Mouse (Mus musculus): ENCODE measurements around the gene Ell2. TPM values are rescaled to one million over a fixed set of nuclear protein-coding genes. Genes with fewer than 3 reads are reported as not detected.

Gene Ell2
- total RNA-seq, 4 experiments from 2014 or later, result 41.9 to 54.0 (median 49.3) TPM

DNA sequence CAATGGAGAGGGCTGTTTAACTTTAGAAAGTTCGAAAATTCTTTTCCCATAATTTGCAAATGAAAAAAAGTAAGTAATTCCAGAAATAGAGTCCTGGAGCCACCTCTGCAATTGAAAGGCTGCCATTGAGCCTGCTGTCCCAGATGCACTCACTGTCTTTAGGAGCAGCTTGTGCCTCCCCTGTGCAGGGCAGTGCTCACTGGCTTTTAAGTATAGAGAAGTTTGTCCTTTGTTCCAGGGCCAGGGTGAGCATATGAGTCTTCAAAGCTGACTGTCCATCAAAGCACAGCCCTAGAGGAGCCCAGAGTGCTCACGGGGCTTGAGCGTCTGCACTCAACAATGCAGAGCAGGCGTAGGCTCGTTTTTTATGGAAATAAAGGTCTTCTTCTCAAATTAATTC, 59.7 kb downstream of the Ell2 start:
- DNase-seq (ENCODE audit: low spot score in 2 of 2), result peak in 1 of 2 experiments; percentile 50

DNA sequence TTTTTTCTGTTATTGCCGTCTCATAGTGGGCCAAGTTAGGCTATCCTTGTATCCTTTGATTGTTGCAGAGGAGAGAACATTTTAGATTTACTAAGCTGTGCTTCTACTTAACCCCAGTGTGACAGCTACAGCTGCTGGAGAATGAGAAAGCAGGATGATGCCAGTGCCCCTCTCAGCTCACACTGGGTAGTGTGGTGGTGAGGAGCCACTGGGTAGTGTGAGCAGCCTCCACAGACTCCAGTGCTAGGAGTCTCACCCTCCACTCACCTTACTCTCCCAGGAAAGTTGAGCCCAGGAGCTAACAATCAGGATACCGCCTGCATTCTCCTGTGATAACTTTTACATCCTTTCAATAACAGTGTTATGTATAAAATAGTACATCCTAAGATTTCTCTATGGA, 60.4 kb downstream of the Ell2 start:
- no peak for DNase-seq (ENCODE audit: low spot score in 2 of 2)

DNA sequence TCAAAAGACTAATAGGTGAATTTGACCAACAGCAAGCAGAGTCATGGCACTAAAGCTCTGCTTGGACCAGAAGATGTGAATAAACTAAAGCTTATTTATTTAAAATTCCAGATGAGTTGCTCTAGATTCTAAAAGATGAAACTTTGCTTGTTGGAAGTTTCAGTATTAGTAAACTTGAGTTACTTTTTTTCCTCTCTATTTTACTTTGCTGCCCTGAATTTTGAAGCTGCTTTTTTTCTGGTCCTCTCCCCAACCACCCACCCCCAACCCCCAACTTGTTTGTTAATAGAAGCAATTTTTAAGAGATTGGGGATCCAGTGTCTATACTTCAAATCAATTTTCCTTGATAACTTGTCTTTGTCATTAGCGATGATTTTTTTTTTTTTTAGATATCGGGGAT, 64.2 kb downstream of the Ell2 start:
- DNase-seq (ENCODE audit: low spot score in 2 of 2), result no peak

DNA sequence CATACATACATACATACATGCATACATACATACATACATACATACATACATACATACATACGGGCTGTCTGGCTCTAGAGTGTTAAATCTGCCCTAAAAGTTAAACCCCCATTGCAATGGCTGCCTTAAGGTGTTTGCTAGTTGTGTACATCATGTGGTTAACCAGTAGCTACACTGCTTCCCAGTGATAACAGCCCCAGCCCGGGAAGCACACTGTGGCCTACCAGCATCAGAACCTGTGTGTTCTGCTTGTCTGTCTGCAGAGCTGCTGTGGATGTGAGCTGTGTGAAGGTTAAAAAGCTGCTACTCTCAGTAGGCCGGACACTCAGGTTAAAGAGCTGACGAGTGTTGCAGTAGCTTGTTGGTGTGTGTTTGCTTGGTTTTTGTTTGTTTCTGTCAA, 64.8 kb downstream of the Ell2 start:
- DNase-seq (ENCODE audit: low spot score in 2 of 2), result no peak

DNA sequence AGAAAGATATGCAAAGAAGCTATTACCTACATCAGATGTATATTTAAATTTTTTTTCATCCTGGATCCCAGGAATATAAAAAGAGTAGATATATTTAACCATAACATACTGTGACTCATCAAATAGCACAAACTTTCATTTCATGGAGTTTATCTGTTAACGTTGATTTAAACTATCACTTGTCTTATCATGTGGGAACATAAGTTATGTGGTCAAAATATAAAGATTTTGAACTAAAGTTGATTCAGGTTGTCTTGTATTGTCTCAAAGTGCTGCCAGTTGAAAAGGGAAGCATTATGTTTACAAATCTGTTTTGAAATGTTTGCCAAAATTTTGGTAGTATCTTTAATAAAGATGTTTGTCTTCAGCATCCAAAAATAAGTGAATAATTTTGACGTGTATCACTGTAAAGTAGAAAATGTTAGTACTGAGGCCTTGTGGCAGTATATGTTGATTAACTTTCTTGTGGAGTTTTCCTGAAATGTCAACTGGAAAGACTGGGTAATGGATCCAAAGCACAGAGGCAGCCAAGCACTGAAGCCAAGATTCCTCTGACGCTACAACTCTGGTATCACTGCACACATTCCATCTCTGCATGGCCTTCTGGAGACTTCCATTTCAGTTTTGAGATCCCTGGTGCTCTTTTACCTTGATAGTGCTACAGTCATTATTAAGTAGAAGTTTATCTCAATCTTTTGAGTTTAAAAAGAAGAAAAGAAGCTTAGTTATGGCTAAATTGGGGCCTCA, 65.6 kb downstream of the Ell2 start:
- no peak for DNase-seq (ENCODE audit: low spot score in 2 of 2)

DNA sequence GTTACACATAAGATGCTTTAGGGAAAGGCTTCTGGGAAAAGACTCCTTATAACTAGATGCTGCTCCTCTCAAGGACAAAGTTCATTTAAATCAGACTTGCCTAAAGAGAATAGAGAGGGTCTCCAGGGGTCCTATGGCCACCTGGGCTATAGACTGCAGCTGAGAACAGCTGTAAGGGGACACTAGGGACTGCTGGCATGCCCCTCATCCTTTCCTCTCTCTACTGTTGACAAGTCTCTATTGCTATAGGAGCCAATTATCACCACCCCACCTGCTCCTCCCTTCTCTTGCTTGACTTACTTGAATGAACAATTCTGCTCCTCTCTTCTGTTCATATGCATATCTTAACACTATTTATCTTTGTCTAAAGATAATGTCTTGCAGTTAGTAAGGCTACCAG, 69.4 kb downstream of the Ell2 start:
- DNase-seq (ENCODE audit: low spot score in 2 of 2), result no peak

DNA sequence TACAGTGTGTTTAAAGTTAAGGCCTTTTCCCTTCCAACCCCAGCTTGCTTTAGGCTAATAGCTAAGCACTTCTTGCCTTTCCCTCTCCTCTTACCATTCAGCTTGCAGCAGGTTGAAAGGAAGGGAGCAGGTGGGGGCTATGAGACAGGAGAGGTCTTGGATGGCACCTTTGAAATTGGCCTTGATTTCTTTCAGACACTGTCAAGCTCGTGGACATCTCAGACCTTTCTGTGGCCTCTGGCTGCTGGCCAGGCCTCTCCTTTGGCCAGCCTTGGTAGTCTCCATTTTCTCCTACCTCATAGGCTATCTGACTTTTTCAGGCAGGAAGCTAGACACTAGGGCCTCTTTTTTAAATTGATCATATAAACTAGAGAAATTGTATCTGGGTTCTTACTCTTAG, 70.1 kb downstream of the Ell2 start:
- DNase-seq (ENCODE audit: low spot score in 2 of 2), result no peak

DNA sequence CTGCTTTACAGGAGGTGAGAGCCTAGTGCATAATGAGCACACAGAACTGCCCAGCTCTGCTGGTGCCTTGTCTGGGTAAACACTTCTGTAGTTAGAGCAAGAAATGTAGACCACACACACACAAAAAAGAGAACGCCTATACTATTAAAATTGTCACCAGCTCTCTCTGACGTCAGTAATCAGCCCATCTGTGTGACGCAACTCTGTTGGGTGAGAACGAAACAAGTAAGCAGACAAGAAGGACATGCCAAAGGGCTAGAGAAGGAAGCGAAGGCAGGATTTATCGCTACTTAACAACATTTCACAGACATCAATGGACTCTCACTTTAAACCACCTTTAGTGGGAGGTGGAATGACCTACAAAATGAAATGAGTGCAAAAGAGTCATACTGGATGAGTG, 71.6 kb downstream of the Ell2 start:
- no peak for DNase-seq (ENCODE audit: low spot score in 2 of 2)

DNA sequence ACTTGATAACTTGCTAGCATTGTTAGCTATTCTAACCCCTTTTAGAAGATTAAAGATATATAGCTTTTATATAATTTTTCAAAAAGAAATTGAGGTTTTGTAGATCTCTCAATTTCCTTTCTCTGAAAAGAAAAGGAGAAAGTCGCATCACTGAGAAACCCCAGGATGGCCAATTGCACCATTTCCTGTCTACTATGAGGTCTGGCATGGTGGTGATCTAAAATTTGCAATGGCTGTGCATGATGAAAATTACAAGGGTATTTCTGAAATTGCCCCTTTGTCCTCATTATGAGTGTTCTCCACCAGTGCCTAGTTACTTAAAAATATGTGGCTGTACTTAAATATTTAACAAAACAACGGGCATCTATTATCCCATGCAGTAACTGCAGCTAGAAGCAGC, 72.6 kb downstream of the Ell2 start:
- no peak for DNase-seq (ENCODE audit: low spot score in 2 of 2)

DNA sequence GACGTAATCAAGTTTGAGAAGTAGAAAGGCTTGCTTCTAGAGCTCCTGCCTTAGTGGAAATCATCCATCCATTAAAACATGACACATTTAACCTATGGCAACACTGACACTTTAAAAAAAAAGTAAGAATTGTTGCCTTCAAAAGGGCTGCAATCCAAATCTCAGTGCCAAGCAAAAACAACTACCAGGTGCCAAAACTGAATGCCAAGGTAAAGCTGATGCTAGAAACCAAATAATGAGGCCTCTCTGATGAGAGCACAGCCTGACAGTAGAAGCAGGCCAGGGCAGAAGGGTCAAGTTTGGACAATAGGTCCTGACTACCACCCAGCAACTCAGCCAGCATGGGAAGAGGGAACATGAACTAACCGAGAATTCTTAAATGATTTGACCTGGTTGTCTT, 73.5 kb downstream of the Ell2 start:
- DNase-seq (ENCODE audit: low spot score in 2 of 2), result no peak

DNA sequence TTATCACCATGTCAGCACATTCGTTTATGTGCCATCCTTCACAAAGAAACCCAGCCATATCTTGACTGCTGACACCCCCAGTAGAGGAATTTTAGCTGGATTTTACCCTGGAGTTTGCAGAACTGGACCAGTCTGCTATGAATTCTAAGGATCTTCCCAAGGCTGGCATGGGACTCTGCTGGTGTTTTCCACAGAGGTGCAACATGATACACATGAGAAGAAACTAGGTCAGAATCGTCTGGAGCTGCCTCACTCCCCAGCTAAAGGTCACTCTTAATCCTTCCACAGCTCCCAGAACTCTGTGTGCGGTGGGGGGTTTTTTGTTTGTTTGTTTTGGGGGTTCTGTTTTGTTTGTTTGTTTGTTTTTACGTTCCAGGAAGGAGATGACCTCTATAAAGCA, 79.2 kb downstream of the Ell2 start:
- no peak for DNase-seq (ENCODE audit: low spot score in 2 of 2)

DNA sequence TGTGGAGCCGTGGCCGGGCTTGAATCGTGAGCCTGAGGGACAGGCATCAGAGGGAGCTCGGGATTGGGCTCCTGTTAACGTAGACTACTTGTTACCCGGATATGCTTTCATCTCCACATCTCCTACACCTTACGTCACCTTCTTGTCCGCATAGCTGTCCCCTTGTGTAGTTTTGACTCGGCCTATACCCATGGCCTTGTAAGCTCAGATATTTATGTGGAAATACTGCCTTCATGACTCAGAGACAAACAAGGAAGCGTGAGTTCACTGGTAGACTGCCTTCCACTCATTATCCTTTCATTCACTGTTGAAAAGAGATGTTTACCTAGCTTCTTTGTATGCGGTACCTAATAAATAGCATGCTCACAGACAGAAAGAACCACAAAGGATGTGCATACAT, 79.7 kb downstream of the Ell2 start:
- DNase-seq (ENCODE audit: low spot score in 2 of 2), result no peak

DNA sequence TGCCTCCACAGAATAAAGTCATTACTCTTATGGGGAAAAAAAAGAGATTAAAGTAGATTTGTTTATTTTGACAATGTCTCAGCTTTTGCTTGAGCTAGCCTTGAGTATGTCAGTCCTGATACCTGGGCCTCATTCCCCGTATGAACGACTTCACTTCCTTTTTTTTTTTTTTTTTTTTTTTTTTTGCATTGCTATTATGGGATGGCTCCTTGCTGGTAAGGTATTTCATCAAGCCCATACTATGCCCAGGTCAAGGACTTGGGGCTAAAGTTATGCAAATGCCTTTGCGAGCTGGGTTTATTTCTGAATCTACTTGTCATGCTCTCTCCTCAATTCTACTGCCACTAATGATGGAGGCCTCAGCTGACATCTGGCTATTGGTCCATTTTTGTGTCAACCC, 80.8 kb downstream of the Ell2 start:
- no peak for DNase-seq (ENCODE audit: low spot score in 2 of 2)

DNA sequence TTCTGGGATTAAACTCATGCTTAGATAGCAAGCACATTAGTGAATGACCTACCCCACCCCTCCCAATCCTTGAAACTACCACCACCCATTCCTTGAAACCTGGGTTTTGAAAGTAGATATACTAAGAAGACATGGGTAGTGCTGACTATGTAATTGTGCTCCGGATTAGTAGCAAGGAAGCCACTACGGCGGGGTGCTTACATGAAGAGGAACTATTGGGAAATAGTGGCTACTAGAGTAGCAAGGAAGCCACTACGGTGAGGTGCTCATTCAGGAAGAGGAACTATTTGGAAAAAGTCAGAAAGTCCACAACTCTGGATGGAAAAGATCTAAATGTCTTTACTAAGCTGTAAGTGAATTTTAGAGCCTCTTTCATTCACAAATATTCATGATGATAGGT, 81.6 kb downstream of the Ell2 start:
- DNase-seq (ENCODE audit: low spot score in 2 of 2), result no peak

DNA sequence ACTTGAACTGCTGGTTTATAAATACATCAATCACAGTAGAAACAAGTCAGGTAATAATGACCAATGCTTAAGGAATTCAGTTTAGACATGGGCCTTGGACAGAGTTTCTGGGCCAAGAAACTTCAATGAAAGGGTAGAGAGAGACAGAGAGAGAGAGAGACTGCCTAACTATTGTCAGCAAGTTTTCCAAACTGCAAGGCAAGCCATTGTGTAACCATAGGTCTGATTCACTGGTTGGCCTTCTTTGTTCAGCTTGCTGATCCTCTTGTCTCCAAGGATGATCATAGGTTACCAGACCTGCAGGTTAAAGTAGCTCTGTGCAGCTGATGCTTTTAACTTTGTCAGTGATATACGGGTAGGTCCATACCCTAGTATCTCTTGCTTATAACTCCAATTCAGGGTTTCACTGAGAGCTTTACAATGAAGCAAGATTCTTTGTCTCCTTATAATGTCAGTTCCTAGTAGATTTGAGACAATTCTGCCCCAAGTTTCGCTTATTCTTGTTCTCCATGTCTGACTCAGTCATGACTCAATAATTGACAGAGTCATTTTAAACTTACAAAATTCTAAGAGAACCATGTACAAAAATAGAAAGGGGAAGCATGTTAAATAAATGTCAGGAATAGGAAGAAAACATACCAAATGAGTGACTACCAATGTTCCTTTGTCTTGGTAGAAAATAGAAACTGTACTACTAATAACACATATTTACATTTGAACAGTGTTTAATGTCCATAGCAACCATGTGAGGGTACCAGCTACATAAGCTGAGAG, 82.7 kb downstream of the Ell2 start:
- DNase-seq (ENCODE audit: low spot score in 2 of 2), result no peak

DNA sequence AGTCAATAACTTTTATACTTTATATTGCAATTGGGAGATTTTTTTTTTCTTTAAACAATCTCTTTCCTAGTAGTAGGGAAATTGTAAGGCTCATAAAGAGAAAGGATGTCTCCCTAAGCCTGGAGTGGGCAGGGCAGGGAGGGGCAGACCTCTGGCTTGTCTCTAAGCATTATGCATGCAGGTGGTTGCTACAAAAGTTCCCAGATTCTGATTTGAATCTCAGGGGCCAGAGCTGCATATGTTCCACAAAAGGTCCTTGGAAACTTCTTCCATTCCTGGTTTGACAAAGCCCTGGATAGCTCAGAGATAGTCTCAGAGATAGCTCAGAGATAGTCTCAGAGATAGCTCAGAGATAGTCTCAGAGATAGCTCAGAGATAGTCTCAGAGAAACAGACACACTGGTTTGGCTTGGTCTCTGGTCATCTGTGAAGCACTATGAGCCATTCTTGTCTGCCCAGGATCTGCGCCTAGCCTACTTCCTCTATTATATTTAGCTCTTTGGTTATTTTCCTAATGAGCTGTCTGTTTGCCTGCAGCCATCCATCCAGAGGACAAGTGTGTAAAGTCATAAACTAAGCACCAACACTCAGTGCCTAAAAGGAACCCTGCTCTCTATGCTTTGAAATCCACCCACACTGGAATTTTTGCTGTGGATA, 84.1 kb downstream of the Ell2 start:
- no peak for DNase-seq (ENCODE audit: low spot score in 2 of 2)

DNA sequence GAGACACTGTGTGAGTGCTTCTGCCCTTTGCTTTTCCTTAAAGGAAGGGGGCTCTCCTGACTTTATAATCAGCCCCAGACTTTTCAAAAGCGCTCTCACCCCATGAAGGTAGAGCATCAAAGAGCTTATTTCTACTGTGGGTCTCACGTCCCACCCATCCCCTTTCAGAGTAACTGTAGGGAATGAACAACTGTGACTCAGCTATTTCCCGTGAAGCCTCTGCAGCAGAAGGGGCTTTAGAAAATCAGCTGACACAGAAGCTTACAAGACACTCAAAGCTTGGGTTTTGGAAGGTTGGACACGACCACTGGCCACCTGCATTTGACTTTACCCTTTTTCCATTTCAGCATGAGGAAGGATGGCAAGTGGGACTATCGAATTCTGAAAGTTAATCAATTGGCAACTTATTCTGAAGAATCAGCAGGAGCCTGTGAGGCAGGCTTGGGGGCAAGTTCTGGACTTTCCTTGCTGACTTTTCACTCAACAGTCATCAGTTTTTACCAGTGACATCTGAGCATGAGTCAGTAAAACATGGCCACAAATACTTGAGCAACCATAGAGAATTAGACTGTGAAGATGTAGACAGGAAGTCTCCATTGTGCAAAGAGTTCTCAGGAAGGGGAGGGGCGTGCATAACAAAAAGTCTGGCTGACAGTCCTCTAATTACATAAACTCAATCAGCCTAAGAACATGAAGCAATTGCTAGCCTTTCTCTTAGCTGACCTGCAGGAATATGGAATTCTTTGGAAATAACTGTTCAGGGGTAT, 87.5 kb downstream of the Ell2 start:
- DNase-seq (ENCODE audit: low spot score in 2 of 2), result no peak

DNA sequence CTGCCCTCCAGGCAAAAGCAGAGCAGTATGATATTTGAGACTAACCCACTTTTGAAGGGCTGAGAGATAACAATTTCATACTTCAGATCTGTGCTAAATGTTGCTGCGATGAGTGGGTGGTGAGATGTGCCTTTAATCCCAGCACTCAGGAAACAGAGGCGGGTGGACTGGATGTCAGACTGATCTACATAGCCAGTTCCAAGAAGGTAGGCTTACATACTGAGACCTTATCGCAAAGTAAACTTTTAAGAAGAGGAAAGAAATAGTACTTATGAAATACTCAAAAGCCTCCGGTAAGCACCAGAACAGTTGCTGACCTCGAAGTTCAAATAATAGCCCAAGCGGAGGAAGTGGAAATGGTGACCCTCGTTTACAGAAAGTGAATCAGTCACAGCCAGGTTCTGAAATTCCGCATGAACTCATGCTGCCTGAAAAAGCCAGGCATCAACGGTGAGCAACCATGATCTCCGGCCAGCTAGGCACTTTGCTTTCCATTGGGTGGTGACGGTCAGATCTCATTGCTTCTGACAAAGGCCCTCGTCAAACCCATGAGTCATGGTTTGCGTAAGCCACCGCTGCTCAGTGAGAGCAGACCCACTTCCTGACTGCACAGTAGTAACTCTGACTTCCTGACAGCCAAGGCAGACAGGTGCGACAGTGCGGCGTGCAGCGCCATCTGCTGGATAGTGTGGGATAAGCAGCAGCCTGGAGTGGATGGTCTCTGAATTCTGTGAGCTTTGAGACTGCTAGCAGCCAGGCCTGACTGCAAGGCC, 91.0 kb downstream of the Ell2 start:
- peak; percentile 82 to 95 for DNase-seq (ENCODE audit: low spot score in 2 of 2)

DNA sequence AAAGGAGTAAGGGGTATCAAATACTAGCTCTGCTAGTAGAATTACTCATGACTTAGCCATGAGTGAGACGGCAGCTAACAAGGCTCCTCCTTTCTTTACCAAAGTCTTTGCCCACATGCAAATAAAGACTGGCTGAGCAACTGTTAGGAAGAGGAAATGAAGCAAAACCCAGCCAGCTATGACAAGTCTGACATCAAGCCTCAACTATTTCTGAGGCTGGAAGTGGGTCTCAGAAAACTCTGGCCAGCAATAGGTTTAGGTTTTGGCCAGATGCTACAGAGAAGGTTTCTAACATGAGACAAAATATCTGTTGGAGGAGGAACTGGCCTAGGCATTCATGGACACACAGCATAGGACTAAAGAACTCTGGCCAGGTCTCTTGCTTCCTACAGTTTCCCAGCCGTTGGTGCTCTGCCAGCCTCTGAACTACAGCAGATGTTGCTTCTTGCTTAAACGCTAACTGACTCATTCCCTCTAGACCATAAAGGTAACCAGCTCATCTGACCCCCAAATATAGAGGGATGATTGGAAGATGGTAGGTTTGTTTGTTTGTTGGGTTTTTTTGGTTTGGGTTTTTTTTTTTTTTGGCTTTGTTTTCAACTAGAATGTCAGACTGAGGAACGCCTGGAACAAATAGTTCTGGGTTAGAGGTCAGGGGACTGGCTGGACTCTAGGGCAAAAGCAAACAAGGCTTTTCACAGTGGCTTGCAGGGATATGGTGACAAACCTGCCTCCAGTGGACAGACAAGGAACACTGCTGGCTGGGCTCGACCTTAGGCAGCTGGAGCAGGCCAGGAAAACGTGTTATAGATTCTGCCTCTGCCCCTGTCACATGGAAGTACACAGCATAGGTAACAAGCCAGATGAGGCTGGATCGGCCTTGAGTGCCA, 92.1 kb downstream of the Ell2 start:
- DNase-seq (ENCODE audit: low spot score in 2 of 2), result no peak

DNA sequence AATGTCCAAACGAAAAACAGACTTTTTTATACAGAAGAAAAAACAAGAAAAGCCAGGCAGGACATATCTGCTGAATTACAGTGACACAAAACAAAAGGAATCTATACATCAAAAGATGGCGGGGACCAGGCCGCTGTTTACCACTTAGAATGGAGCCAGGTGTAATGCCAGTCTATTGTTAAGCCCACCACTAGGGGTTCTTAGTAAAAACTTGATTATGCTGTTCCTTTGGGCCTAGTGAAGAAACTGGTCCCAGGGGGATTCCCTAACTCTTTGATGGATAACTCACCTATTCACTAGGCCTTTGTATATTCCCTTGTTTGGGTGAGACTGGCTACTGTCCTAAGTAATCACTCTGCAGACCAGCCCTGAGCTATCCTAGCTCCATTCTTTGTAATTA, 92.9 kb downstream of the Ell2 start:
- no peak for DNase-seq (ENCODE audit: low spot score in 2 of 2)

All from left cerebral cortex, adult 8-10 months (tissue).